Mouse (Mus musculus) ES-E14 (cell line): ENCODE measurements at regions not wholly inside any gene's neighbourhood (a gene's known extent, or its start where the extent isn't known, plus 50 kb on each side); places are given as distances from the start of the nearest gene placed in this dataset.

Source experiments
- DNase-seq: peaks from one replicate; pipeline ENCODE4 v3.0.0-alpha.2; 2013; ENCODE audit warnings: low read depth, low spot score
- H3K27ac ChIP-seq: 2 replicates; pipeline ENCODE4 v1.5.1; 2012; ENCODE audit warnings: low read depth, mild to moderate bottlenecking, low read length, moderate library complexity, mixed read lengths; ENCODE audit not compliant: poor library complexity, insufficient read depth, severe bottlenecking
- H3K36me3 ChIP-seq: 2 replicates; pipeline ENCODE4 v1.6.1; 2012; ENCODE audit warnings: mild to moderate bottlenecking, low read length, moderate library complexity, mixed read lengths; ENCODE audit not compliant: control insufficient read depth, poor library complexity, insufficient read depth, severe bottlenecking
- H3K4me1 ChIP-seq, 2 experiments: fragments of 150-350 bp in 1 of 2; sonication (generic) in 1 of 2; 2 replicates each; pipeline ENCODE4 v1.6.1; 2012; ENCODE audit warnings: low read length in 2 of 2, mild to moderate bottlenecking in 1 of 2, mixed read lengths in 1 of 2; ENCODE audit not compliant: control insufficient read depth in 2 of 2, insufficient read depth in 2 of 2, poor library complexity in 1 of 2
- H3K4me3 ChIP-seq, 2 experiments: fragments of 150-350 bp in 1 of 2; sonication (generic) in 1 of 2; 2 replicates each; pipeline ENCODE4 v1.5.1; 2012; ENCODE audit warnings: low read length in 2 of 2, low read depth in 1 of 2, mild to moderate bottlenecking in 1 of 2, mixed read lengths in 1 of 2; ENCODE audit not compliant: insufficient read depth in 1 of 2, poor library complexity in 1 of 2, severe bottlenecking in 1 of 2
- H3K9ac ChIP-seq: 2 replicates; pipeline ENCODE4 v1.6.1; 2012; ENCODE audit warnings: low read depth, mild to moderate bottlenecking, low read length, mixed read lengths; ENCODE audit not compliant: poor library complexity, insufficient read depth, severe bottlenecking
- H3K9me3 ChIP-seq: fragments of 150-350 bp; sonication (generic); 2 replicates; pipeline ENCODE4 v1.6.1; 2012; ENCODE audit warnings: low read depth, mild to moderate bottlenecking, low read length; ENCODE audit not compliant: control insufficient read depth, insufficient read depth
- CHD2 ChIP-seq: IDR thresholded peaks from 2 replicates; pipeline ENCODE4 v1.6.1; 2014; ENCODE audit warnings: mild to moderate bottlenecking, low read depth, low read length, inconsistent platforms
- HCFC1 ChIP-seq: IDR thresholded peaks from 2 replicates; pipeline ENCODE4 v1.6.1; 2012; ENCODE audit warnings: low read length, inconsistent platforms, borderline replicate concordance; ENCODE audit not compliant: insufficient read depth
- MAFK ChIP-seq: IDR thresholded peaks from 2 replicates; pipeline ENCODE4 v1.6.1; 2014; ENCODE audit warnings: mild to moderate bottlenecking, low read depth, low read length, inconsistent platforms; ENCODE audit not compliant: insufficient read depth
- ZC3H11A ChIP-seq: IDR thresholded peaks from 2 replicates; pipeline ENCODE4 v1.6.1; 2012; ENCODE audit warnings: low read depth, mild to moderate bottlenecking, inconsistent platforms, low read length, borderline replicate concordance
- ZNF384 ChIP-seq: IDR thresholded peaks from 2 replicates; pipeline ENCODE4 v1.6.1; 2012; ENCODE audit warnings: low read depth, low read length, inconsistent platforms
- in situ Hi-C, 2 experiments: fragments of 600-800 bp; cut with MboI; formaldehyde crosslinking; loops; one replicate each; pipeline ENCODE4 v1.15.1; 2025; ENCODE audit warnings: low sequenced_read_pairs in 2 of 2, inconsistent platforms in 1 of 2; ENCODE audit not compliant: unreplicated experiment in 2 of 2

GRCm38 (mm10) chr10:17010047-17010446 lies 713.0 kb upstream of the Cited2 start:
- no peak overlapping the region for H3K4me3 ChIP-seq
- H3K9me3 ChIP-seq: no peaks in the 10 kb centered on the region
- no peaks in the 10 kb centered on the region for H3K4me1 ChIP-seq
- DNase-seq: no peak
- in situ Hi-C loops: no loop called here
- H3K9ac ChIP-seq: no peak overlapping the region
- TF ChIP-seq CHD2 (no peak), HCFC1 (no peak), ZNF384 (no peak)
- H3K27ac ChIP-seq: no peak overlapping the region
- no peaks in the 10 kb centered on the region for H3K36me3 ChIP-seq

- H3K4me1 ChIP-seq: no peaks in the 10 kb centered on the region
- no peak overlapping the region for H3K27ac ChIP-seq
- in situ Hi-C loops: no loop called here
- TF ChIP-seq MAFK (no peak), HCFC1 (no peak), ZNF384 (no peak), ZC3H11A (no peak), CHD2 (no peak)
- no peak overlapping the region for H3K4me3 ChIP-seq
- no peak overlapping the region for H3K9ac ChIP-seq
- no peaks in the 10 kb centered on the region for H3K36me3 ChIP-seq
- H3K9me3 ChIP-seq: no peaks in the 10 kb centered on the region
- DNase-seq: no peak
Observed at GRCm38 (mm10) chr10:17011876-17012275, 711.1 kb upstream of the Cited2 start.

- Histone ChIP-seq H3K4me3 (no peak overlapping the region), H3K27ac (no peak overlapping the region), H3K4me1 (no peaks in the 10 kb centered on the region), H3K9me3 (no peaks in the 10 kb centered on the region), H3K36me3 (no peaks in the 10 kb centered on the region), H3K9ac (no peak overlapping the region)
- DNase-seq: peak; percentile 1
- no peak for TF ChIP-seq ZC3H11A
- no peak for TF ChIP-seq HCFC1
- no peak for TF ChIP-seq CHD2
- no peak for TF ChIP-seq MAFK
- TF ChIP-seq ZNF384: no peak
- in situ Hi-C loops: no loop called here
Observed at GRCm38 (mm10) chr10:17012541-17012975, 710.5 kb upstream of the Cited2 start.

- no peak for DNase-seq
- Histone ChIP-seq H3K9ac (no peak overlapping the region), H3K27ac (no peak overlapping the region), H3K9me3 (no peaks in the 10 kb centered on the region), H3K4me1 (no peaks in the 10 kb centered on the region), H3K4me3 (no peak overlapping the region), H3K36me3 (no peaks in the 10 kb centered on the region)
- in situ Hi-C loops: no loop called here
- TF ChIP-seq HCFC1: no peak
- no peak for TF ChIP-seq CHD2
- no peak for TF ChIP-seq ZNF384
- TF ChIP-seq MAFK: no peak
- TF ChIP-seq ZC3H11A: no peak
Observed at GRCm38 (mm10) chr10:17014826-17015225, 708.2 kb upstream of the Cited2 start.

DNA sequence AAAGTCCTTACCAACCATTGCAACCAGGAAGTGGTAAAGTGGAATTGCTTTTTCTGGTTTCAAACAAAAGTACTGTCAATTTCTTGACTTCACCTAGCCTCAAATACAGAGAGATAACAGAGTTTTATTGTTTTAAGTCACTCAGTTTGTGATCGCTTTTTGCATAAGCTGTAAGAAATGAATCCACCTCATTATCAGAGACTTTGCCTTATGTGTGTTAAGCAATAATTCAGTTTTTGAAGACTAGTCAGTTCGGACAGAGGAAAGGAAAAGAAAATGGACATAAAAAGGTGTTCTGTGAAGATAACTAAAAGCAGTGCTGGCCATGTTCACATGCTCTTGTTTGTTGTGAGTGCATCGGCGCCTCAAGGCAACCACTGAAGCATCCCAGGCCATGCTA lies 706.2 kb upstream of the Cited2 start:
- H3K9me3 ChIP-seq: no peaks in the 10 kb centered on the region
- in situ Hi-C loops: no loop called here
- no peak for TF ChIP-seq MAFK
- no peak for TF ChIP-seq ZNF384
- TF ChIP-seq ZC3H11A: no peak
- no peak for TF ChIP-seq CHD2
- TF ChIP-seq HCFC1: no peak
- DNase-seq: no peak
- no peak overlapping the region for H3K4me3 ChIP-seq
- no peaks in the 10 kb centered on the region for H3K36me3 ChIP-seq
- H3K4me1 ChIP-seq: no peaks in the 10 kb centered on the region
- no peak overlapping the region for H3K27ac ChIP-seq
- no peak overlapping the region for H3K9ac ChIP-seq
